Mouse (Mus musculus) c-Kit-positive CD71-positive TER-119-negative erythroid progenitor cells, embryonic 14.5 days (primary cell): ENCODE results near the gene Manbal.

Experiments
- DNase-seq: peaks from one replicate; pipeline ENCODE4 v3.0.0-alpha.2; 2013; ENCODE audit warnings: low read depth

Manbal gene

GRCm38 (mm10) chr2:157417229-157417628 is 49.8 kb downstream of the Manbal start:
- no peak for DNase-seq

- no peak for DNase-seq
Measured at GRCm38 (mm10) chr2:157418206-157418605, 50.8 kb downstream of the Manbal start, which contains the start of gene Src. Src (plus strand) TSS chr2:157418444.

DNA sequence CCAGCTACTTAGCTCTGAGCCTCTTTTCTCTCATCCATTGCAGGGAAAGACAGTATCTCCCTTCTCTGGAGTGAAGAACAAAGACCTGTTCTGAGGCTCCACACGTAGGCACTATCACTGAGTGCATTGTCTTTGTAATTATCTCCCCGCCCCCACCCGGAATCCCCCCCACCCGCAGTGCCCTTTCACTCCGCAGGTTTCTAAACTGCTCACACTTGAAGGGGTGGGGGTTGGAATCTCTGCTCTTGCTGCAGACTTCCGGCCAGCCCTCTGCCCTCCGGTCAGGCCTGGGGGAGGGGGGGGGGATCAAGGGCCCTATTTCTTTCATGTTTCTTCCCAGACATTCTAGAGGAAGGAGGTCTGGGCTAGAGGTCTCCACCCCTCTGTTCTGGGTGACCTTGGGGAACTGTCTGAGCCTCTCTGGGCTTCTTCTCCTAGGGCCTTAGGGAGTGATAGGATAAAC is 51.2 kb downstream of the Manbal start:
- DNase-seq: no peak

DNA sequence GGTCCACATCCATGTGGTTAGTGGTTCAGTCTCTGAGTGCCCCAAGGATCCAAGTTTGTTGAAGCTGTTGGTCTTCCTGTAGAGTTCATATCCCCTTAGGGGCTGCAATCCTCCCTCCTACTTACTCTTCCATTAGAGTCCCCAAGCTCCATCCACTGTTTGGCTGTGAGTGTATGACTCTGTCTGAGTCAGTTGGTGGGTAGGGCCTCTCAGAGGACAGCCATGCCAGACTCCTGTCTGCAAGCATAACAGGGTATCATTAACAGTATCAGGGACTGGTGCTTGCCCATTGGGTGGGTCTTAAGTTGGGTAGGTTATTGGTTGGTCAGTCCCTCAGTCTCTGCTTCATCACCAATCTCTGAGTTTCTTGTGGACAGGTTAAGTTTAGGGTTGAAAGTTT is 52.1 kb downstream of the Manbal start:
- no peak for DNase-seq

DNA sequence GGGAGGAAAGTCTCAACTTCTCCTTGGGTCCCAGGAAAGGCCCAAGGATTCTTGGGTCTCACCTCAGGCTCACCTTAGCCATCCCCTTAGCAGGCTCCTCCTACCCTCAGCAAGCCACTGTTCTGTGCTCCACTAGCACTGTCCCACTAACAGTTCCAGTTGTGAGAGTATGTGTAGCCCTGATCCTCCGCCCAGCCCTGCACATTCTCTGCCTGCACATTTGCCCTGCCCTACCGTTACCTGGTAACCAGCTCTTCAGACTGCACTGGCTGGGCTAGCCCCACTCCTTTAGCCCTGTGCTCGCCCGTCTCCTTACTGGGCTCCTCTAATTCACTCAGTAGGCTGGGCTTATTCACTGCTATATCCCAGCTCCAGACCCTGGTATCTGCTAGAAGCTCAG is 53.0 kb downstream of the Manbal start:
- no peak for DNase-seq

- no peak for DNase-seq
Measured at GRCm38 (mm10) chr2:157422062-157422655, 54.8 kb downstream of the Manbal start.

- no peak for DNase-seq
Measured at GRCm38 (mm10) chr2:157422854-157423705, 55.7 kb downstream of the Manbal start.

- no peak for DNase-seq
Measured at GRCm38 (mm10) chr2:157423706-157424125, 56.3 kb downstream of the Manbal start.

DNA sequence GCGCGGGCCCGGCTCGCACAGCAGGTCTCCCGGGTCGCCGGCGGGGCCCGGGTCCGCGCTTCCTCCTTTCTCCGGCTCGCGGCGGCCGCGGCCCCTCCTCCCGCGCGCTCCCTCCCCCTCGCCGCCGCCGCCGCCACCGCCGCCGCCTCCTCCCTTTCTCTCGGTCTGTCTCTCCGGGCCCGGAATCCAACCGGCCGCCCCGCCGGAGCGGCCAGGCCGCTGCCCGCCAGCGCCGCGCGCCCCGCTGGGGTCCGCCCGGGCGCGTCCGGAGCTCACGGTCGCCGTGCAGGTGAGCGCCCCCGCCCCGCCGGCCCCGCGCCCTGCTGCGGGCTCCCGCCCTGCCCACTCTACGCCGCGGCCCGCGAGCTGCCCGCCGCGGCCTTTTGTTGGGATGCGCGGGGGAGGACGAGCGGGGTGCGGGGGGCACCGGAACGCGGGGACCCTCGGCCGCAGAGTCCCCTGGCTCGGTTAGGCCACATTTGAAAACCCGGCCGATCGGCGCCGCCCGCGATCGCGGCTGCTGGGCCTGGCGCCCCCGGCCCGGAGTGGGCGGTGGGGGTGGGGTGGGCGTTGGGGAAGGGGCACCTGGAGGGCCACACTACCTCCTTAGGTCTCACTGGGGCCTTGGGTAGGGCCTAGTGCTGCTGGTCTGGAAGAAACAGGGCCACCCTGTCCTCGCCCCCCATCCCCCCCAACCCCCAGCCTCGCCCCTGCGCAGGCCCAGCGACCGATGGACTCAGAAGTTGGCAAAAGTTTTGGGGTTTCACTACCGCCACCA is 56.9 kb downstream of the Manbal start:
- no peak for DNase-seq

DNA sequence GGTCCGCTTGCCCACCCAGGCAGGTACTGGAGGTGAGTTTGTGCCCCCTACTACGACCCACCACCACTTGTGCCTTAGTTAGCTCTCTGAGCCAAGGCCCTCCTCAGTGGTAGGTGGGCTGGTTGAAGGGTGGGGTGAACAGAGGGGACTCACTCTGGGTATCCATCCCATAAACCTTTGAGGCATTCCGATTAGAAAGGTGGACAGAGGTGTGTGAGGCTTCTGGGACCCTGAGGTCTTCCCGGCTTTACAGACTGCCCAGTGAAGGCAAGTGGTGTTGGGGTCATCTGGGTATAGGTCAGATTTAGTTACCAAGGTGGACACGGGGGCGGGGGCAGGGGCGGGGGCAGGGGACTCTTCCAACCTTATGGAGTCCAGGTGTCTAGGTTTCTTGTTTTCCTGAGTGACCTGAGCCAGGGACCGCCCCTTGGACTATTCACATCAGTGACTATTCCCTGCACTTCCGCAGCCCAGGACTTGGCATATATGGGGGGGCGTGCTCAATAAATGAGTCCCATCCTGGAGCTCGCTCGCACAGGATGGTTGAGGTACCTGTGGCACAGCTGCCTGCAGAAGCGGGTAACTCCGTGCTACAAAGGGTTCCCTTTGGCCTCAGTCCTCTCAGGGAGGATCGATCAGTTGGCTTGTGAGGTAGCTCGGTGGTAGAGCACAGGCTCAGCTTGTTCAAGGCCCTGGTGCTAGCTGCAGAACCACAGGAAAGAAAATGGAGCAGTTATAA is 57.7 kb downstream of the Manbal start:
- DNase-seq: no peak

GRCm38 (mm10) chr2:157425643-157425988 is 58.2 kb downstream of the Manbal start:
- DNase-seq: no peak

DNA sequence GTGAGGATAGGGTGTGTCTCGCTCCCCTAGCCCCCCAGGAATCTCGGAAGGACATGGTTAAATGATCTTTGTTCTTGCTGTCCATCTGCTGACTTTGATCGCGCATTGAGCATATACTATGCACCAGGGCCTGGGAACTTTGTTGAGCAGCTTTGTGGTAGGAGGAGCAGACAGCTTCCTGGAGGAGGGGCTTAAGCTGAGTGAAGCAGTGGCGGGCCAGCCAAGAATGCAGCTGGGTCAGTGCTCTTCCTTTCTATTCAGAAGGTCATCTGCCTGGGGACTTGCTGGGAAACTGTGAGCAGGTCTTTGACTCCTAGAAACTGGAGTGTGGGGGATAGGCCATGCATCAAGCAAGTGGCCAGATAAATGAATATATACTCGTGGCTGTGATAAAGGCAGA is 58.8 kb downstream of the Manbal start:
- no peak for DNase-seq

- DNase-seq: no peak
Measured at GRCm38 (mm10) chr2:157427164-157427563, 59.8 kb downstream of the Manbal start.

- no peak for DNase-seq
Measured at GRCm38 (mm10) chr2:157428351-157429139, 61.2 kb downstream of the Manbal start.

DNA sequence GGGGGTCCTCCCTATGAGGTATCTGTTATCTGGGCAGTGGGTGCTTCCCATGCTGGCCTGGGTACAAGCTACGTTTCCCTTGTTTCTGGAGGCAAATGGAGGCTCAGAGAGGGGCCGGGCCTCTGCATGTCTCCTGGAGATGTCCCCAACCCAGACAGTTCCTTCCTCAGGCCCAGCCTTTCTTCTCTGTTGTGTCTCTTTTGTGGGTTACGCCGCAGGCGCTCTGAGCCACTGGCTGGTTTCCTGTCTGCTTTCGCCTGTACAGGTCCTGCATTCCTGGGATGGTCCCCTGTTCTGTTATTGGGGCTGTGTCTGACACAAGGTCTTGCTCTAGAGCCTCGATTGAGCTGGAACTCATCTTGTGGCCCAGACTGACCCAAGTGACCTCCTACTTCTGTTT is 62.3 kb downstream of the Manbal start:
- DNase-seq: no peak

DNA sequence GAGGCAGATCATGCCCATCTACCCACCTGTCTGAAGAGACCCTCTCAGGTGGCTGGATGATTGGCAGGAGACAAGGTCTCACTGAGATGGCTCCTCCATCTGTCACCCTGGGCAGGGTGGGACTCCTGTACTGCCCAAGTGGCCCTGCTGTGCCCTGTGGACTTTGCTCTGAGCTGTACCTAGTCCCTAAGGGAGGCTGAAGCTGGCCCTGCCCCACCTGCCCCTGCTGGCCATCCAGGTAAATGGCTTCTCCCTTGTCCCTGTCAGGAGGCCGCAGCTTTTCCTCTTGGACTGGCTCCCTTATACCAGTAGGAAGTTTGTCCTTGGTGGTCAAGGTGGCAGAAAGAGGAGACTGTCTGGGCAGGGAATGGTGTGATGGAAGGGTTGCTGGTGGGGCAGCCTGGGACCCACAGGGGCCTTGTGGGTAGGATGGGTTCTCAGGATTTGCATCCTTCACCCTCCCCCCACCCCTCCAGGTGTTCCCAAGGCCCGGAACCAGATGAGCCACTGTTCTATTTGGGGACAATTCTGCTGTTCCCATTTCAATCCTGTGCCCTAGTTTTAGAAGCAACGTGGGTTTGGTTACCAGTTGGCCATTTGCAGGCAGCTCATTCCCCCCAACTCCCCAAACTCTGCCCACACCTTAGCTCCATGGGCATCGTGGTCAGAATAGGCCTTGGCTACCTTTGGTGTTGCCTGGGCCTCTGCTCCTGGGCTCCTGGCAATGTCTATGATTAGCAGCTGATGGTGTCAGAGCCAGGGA is 63.5 kb downstream of the Manbal start:
- DNase-seq: no peak

GRCm38 (mm10) chr2:157431912-157432311 is 64.5 kb downstream of the Manbal start:
- DNase-seq: no peak

GRCm38 (mm10) chr2:157432476-157432875 is 65.1 kb downstream of the Manbal start:
- DNase-seq: no peak

DNA sequence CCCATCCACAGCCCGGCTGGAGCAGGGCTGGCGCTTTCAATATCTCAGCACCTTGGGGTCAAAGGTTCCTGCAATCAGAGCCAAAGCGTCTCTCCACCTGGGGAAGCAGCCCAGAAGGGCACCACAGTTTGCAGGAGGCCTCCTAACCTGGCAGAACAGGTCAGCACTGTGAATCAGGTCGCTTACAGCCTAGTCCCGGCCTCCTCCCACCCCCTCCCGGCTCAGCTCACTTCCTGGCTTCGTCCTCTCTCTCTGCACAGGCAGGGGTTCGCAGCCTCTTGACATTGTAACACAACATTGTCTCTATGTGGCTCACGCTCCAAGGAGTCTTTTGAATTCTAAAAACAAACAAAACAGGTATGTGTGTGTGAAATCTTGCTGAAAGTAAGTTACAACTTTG is 66.6 kb downstream of the Manbal start:
- DNase-seq: no peak

GRCm38 (mm10) chr2:157434497-157434896 is 67.1 kb downstream of the Manbal start:
- DNase-seq: no peak
